Mouse (Mus musculus): ENCODE measurements around the gene Spsb1.

Spsb1 gene

GRCm38 (mm10) chr4:149983921-149984645 lies 29.2 kb upstream of the Spsb1 start:
- CTCF ChIA-PET: interaction anchor here (0.5 kb wide), 1 partner anchor 53 kb away, joined by 5 read pairs; no protein-coding TSS in a partner anchor

GRCm38 (mm10) chr4:149982154-149982553 lies 27.3 kb upstream of the Spsb1 start:
- CTCF ChIA-PET: no interaction called here

- CTCF ChIA-PET: no interaction called here
Observed at GRCm38 (mm10) chr4:149979819-149980308, 25.0 kb upstream of the Spsb1 start.

GRCm38 (mm10) chr4:149978820-149979219 lies 24.0 kb upstream of the Spsb1 start:
- CTCF ChIA-PET: no interaction called here

- CTCF ChIA-PET: no interaction called here
Observed at GRCm38 (mm10) chr4:149977801-149978544, 23.1 kb upstream of the Spsb1 start.

- CTCF ChIA-PET: no interaction called here
Observed at GRCm38 (mm10) chr4:149977181-149977580, 22.3 kb upstream of the Spsb1 start.

GRCm38 (mm10) chr4:149975730-149976254 lies 20.9 kb upstream of the Spsb1 start:
- CTCF ChIA-PET: no interaction called here

GRCm38 (mm10) chr4:149975291-149975690 lies 20.4 kb upstream of the Spsb1 start:
- CTCF ChIA-PET: no interaction called here

- CTCF ChIA-PET: interaction anchor here (0.6 to 0.9 kb wide), 4 partner anchors 10 to 381 kb away, joined by 3 to 6 read pairs (median 4); no protein-coding TSS in a partner anchor
Observed at GRCm38 (mm10) chr4:149971393-149971792, 16.6 kb upstream of the Spsb1 start.

- CTCF ChIA-PET: no interaction called here
Observed at GRCm38 (mm10) chr4:149968526-149968925, 13.7 kb upstream of the Spsb1 start.

GRCm38 (mm10) chr4:149966963-149967362 lies 12.1 kb upstream of the Spsb1 start:
- CTCF ChIA-PET: no interaction called here

- CTCF ChIA-PET: no interaction called here
Observed at GRCm38 (mm10) chr4:149966252-149966651, 11.4 kb upstream of the Spsb1 start.

- CTCF ChIA-PET: no interaction called here
Observed at GRCm38 (mm10) chr4:149965672-149966071, 10.8 kb upstream of the Spsb1 start.

GRCm38 (mm10) chr4:149965242-149965641 lies 10.4 kb upstream of the Spsb1 start:
- CTCF ChIA-PET: no interaction called here

GRCm38 (mm10) chr4:149964770-149965169 lies 9.9 kb upstream of the Spsb1 start:
- CTCF ChIA-PET: no interaction called here

GRCm38 (mm10) chr4:149964285-149964684 lies 9.4 kb upstream of the Spsb1 start:
- CTCF ChIA-PET: no interaction called here

GRCm38 (mm10) chr4:149960391-149960790 lies 5.5 kb upstream of the Spsb1 start:
- CTCF ChIA-PET: interaction anchor here (0.6 kb wide), 1 partner anchor 207 kb away, joined by 5 read pairs; no protein-coding TSS in a partner anchor

- CTCF ChIA-PET: interaction anchor here (0.6 to 1.8 kb wide), 3 partner anchors 108 to 207 kb away, joined by 3 to 5 read pairs (median 4); no protein-coding TSS in a partner anchor
Observed at GRCm38 (mm10) chr4:149959816-149960215, 5.0 kb upstream of the Spsb1 start.

GRCm38 (mm10) chr4:149958566-149958965 lies 3.7 kb upstream of the Spsb1 start:
- CTCF ChIA-PET: interaction anchor here (0.6 to 1.8 kb wide), 6 partner anchors 24 to 140 kb away, joined by 3 to 4 read pairs (median 3); no protein-coding TSS in a partner anchor

GRCm38 (mm10) chr4:149956048-149956447 lies 1.2 kb upstream of the Spsb1 start:
- CTCF ChIA-PET: interaction anchor here (0.5 kb wide), 1 partner anchor 100 kb away, joined by 5 read pairs; no protein-coding TSS in a partner anchor

- CTCF ChIA-PET: interaction anchor here (0.5 kb wide), 1 partner anchor 100 kb away, joined by 5 read pairs; no protein-coding TSS in a partner anchor
Observed at GRCm38 (mm10) chr4:149955631-149956030, 788 bp upstream of the Spsb1 start.
